Mouse (Mus musculus) cerebellum, adult 2 months (tissue): ENCODE measurements around the gene Dner.

Experiments
- CTCF ChIP-seq: fragments of 200-500 bp; IDR thresholded peaks from 2 replicates; pipeline ENCODE4 v1.5.1; 2011; ENCODE audit warnings: low read depth, mild to moderate bottlenecking, control low read depth, low read length, moderate library complexity, borderline replicate concordance; ENCODE audit not compliant: insufficient read depth
- POLR2A ChIP-seq: fragments of 200-500 bp; IDR thresholded peaks from 2 replicates; pipeline ENCODE4 v1.6.1; 2011; ENCODE audit warnings: low read length, control low read depth, borderline replicate concordance; ENCODE audit not compliant: insufficient read depth

DNA sequence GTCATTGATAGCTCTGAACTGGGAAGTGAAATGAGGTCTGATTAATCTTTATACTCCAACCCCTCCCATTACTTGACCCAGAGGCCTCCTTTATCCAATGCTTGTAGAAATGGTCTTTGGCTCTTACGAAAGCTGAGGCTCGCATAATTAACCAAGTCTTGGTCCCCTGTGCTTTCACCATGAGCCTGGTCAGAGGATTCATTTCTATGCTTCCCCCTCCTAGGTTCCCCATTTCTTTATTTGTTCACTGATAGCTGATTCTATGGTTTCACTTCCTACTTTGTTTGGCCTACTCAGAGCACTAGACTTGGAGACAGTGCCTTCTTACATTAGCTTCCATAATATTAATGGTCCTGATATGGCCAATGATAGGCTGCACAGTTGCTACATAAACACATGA, 345.8 kb downstream of the Dner start:
- TF ChIP-seq CTCF (no peak), POLR2A (no peak)
